Mouse (Mus musculus): Measurements from ENCODE around the gene Traf6. TPM values are rescaled to one million over a fixed set of nuclear protein-coding genes. Genes with fewer than 3 reads are reported as not detected.
"Not testable (repeated sequence)": the region's sequence is repeated elsewhere in the genome, so short reads cannot be mapped to it uniquely, and the experiment has no call there.

Gene Traf6
- polyA plus RNA-seq, 1 experiment from 2014 or later: 11.0 TPM

- H3K9me3 ChIP-seq (replicated peaks): no peaks in the 10 kb centered on the region
- H3K27ac ChIP-seq: no peak overlapping the region
- H3K4me1 ChIP-seq: no peaks in the 10 kb centered on the region
- 74% methylated on average over 5 of the region's 5 CpGs for WGBS
- H3K4me3 ChIP-seq (replicated peaks): no peak overlapping the region
- ATAC-seq (replicated peaks; ENCODE audit: low FRiP score): no peak
- H3K9ac ChIP-seq: no peak overlapping the region
- H3K4me2 ChIP-seq: no peak overlapping the region
- H3K27me3 ChIP-seq: no peaks in the 10 kb centered on the region
- H3K36me3 ChIP-seq: peaks cover 77% of the 10 kb centered on the region
Measured at GRCm38 (mm10) chr2:101739914-101740313, 61.7 kb downstream of the Traf6 start.

GRCm38 (mm10) chr2:101741653-101742052 is 63.4 kb downstream of the Traf6 start:
- H3K9ac ChIP-seq: no peak overlapping the region
- H3K4me2 ChIP-seq: no peak overlapping the region
- no peak for ATAC-seq (replicated peaks; ENCODE audit: low FRiP score)
- H3K27me3 ChIP-seq: no peaks in the 10 kb centered on the region
- no peak overlapping the region for H3K27ac ChIP-seq
- no peaks in the 10 kb centered on the region for H3K4me1 ChIP-seq
- peaks cover 71% of the 10 kb centered on the region for H3K36me3 ChIP-seq
- H3K9me3 ChIP-seq (replicated peaks): no peaks in the 10 kb centered on the region
- WGBS: 73% methylated on average over 8 of the region's 8 CpGs
- H3K4me3 ChIP-seq (replicated peaks): no peak overlapping the region

DNA sequence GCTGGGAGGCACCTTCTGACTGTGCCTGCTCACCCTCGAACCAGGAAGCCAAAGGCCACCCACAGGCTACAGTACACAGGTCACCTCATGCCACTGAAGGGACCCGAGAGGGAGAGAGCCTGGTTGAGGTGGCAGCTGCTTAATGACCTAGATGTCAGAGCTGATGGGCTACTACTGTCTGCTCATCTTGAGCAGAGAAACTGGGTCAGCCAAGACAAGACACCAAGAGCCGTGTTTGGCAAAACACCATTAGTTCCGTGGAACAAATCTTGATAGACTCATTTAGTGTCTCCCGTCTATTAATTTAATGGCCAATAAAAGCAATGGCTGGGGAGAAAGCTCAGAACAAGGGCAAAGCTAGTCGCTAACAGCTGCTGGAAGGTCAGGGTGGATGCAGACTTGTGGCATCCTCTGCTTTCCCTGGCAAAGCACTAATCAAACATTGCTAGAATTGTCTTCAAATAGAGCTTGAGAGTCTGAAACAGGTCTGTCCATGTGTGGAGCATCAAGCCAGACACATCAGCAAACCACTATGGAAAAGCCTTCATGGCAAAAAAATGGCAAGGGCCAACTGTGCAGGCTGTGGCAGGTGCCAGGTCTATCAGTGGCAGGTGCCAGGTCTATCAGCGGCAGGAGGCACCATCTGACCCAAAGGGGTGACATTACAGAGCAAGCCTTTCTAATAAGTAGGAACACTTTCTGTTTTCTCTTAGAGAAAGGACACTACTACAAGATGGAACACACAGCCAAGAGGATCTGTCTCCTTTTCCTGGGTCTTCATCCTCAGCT is 64.0 kb downstream of the Traf6 start:
- ATAC-seq (replicated peaks; ENCODE audit: low FRiP score): no peak
- no peak overlapping the region for H3K27ac ChIP-seq
- H3K36me3 ChIP-seq: peaks cover 71% of the 10 kb centered on the region
- WGBS: 42% methylated on average over 7 of the region's 7 CpGs
- H3K27me3 ChIP-seq: no peaks in the 10 kb centered on the region
- no peaks in the 10 kb centered on the region for H3K9me3 ChIP-seq (replicated peaks)
- no peak overlapping the region for H3K4me2 ChIP-seq
- no peak overlapping the region for H3K9ac ChIP-seq
- no peak overlapping the region for H3K4me3 ChIP-seq (replicated peaks)
- no peaks in the 10 kb centered on the region for H3K4me1 ChIP-seq

- H3K4me1 ChIP-seq; H3K27ac ChIP-seq; ATAC-seq (replicated peaks; ENCODE audit: low FRiP score); H3K4me2 ChIP-seq; H3K4me3 ChIP-seq (replicated peaks); H3K27me3 ChIP-seq; H3K9me3 ChIP-seq (replicated peaks); H3K9ac ChIP-seq: not testable (repeated sequence)
- peaks cover 67% of the 10 kb centered on the region for H3K36me3 ChIP-seq
- 89% methylated on average over 2 of the region's 2 CpGs for WGBS
Measured at GRCm38 (mm10) chr2:101745656-101746055, 67.4 kb downstream of the Traf6 start.

GRCm38 (mm10) chr2:101746537-101746936 is 68.3 kb downstream of the Traf6 start:
- Histone ChIP-seq H3K4me1 (peaks cover 16% of the 10 kb centered on the region), H3K36me3 (peaks cover 60% of the 10 kb centered on the region), H3K4me3 (replicated peaks) (no peak overlapping the region), H3K27ac (no peak overlapping the region), H3K27me3 (no peaks in the 10 kb centered on the region), H3K9ac (no peak overlapping the region), H3K9me3 (replicated peaks) (no peaks in the 10 kb centered on the region), H3K4me2 (no peak overlapping the region)
- no peak for ATAC-seq (replicated peaks; ENCODE audit: low FRiP score)
- WGBS: 84% methylated on average over 7 of the region's 7 CpGs

Other genes starting within 250 kb of the Traf6 start
- 0.10 TPM in 1 of 2 replicates, not detected in the other for gene Rag2, start 53.7 kb upstream of the Traf6 start, polyA plus RNA-seq (2015; fragmentation: Nextera tagmentation; extraction: Ambion mirVana)
- gene Rag1, start 28.9 kb upstream of the Traf6 start, polyA plus RNA-seq (2015; fragmentation: Nextera tagmentation; extraction: Ambion mirVana): 0.05 and 0.06 TPM in 2 replicates
- gene B230118H07Rik, start 28.9 kb upstream of the Traf6 start, polyA plus RNA-seq (2015; fragmentation: Nextera tagmentation; extraction: Ambion mirVana): 58.6 and 58.7 TPM in 2 replicates
- 60.4 and 63.7 TPM in 2 replicates for gene Prr5l, start 204.6 kb downstream of the Traf6 start, polyA plus RNA-seq (2015; fragmentation: Nextera tagmentation; extraction: Ambion mirVana)
- gene Commd9, start 207.8 kb downstream of the Traf6 start, polyA plus RNA-seq (2015; fragmentation: Nextera tagmentation; extraction: Ambion mirVana): 59.2 and 65.6 TPM in 2 replicates